Mouse (Mus musculus) heart, embryonic 11.5 days (tissue): ENCODE data around the gene Htra2. TPM values are rescaled to one million over a fixed set of nuclear protein-coding genes. Genes with fewer than 3 reads are reported as not detected.

ENCODE experiments used
- ATAC-seq: fragments of 200-750 bp; cut with Nextera tagmentation; replicated peaks from 2 replicates; pipeline ENCODE4 v1.8.0; 2017; ENCODE audit warnings: moderate library complexity; ENCODE audit not compliant: insufficient number of reproducible peaks, low FRiP score, low TSS enrichment
- H3K27ac ChIP-seq: fragments of 300-500 bp; sonication (generic); 2 replicates; pipeline ENCODE4 v1.5.1; 2014; ENCODE audit warnings: mild to moderate bottlenecking, low read depth, low read length
- H3K27me3 ChIP-seq: fragments of 300-500 bp; sonication (generic); 2 replicates; pipeline ENCODE4 v1.6.1; 2014; ENCODE audit warnings: mild to moderate bottlenecking, low read length, mixed read lengths; ENCODE audit not compliant: control insufficient read depth, insufficient read depth
- H3K36me3 ChIP-seq: fragments of 300-500 bp; sonication (generic); 2 replicates; pipeline ENCODE4 v1.6.1; 2014; ENCODE audit warnings: mild to moderate bottlenecking, low read length, moderate library complexity, mixed read lengths; ENCODE audit not compliant: control insufficient read depth, insufficient read depth
- H3K4me1 ChIP-seq: fragments of 300-500 bp; sonication (generic); 2 replicates; pipeline ENCODE4 v1.6.1; 2014; ENCODE audit warnings: low read length; ENCODE audit not compliant: control insufficient read depth, insufficient read depth
- H3K4me2 ChIP-seq: fragments of 300-500 bp; sonication (generic); 2 replicates; pipeline ENCODE4 v1.6.1; 2014; ENCODE audit warnings: mild to moderate bottlenecking, moderate library complexity
- H3K4me3 ChIP-seq: fragments of 300-500 bp; sonication (generic); 2 replicates; pipeline ENCODE4 v1.5.1; 2014; ENCODE audit warnings: low read depth, low read length
- H3K9ac ChIP-seq: fragments of 300-500 bp; sonication (generic); 2 replicates; pipeline ENCODE4 v1.6.1; 2014; ENCODE audit warnings: mild to moderate bottlenecking, low read depth, low read length, moderate library complexity
- H3K9me3 ChIP-seq: fragments of 300-500 bp; sonication (generic); replicated peaks from 2 replicates; pipeline ENCODE4 v1.6.1; 2016; ENCODE audit warnings: low read length; ENCODE audit not compliant: control insufficient read depth
- WGBS: fragments of 180-500 bp; shearing (Covaris S2); extraction: QIAGEN DNeasy Blood & Tissue Kit; methylation state at CpG from one replicate; pipeline ENCODE4 v1.1.7; 2014; ENCODE audit not compliant: insufficient replicate concordance; 5-methylcytosine and 5-hydroxymethylcytosine counted together
- polyA plus RNA-seq: library from polyadenylated mRNA; unstranded; fragments of >200 nt; fragmentation: Nextera tagmentation; extraction: Ambion mirVana; gene quantifications from 2 replicates; pipeline ENCODE4 v1.2.1, GENCODE M21; 2014

Gene Htra2
- polyA plus RNA-seq, 1 experiment from 2014 or later = 43.3 TPM

DNA sequence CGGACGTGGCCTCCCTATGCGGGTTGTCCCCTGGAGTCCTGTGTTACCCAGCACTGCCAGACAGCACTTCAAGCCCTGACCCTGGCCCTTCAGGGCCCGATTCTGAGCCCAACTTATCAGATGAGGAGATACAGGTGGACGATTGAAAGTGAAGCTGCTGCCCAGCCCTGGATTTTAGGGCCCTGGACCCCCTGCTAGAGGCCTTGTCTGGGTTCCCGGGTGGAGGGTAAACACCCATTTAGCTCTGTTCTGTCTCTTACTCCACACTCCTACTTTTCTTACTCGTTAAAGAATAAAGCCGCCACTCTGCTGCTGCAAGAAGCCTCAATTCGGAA, 32.8 kb upstream of the Htra2 start:
- 9% methylated on average over 9 of the region's 9 CpGs for WGBS
- no peaks in the 10 kb centered on the region for H3K36me3 ChIP-seq
- peaks cover 74% of the 10 kb centered on the region for H3K27me3 ChIP-seq
- peak overlapping the region; percentile 58 for H3K4me2 ChIP-seq
- H3K9me3 ChIP-seq = no peaks in the 10 kb centered on the region
- H3K27ac ChIP-seq = no peak overlapping the region
- H3K4me3 ChIP-seq = peak overlapping the region; percentile 41
- H3K9ac ChIP-seq = 0 out of 2 replicates have a peak overlapping the region, but pooled peaks have one; percentile 31
- H3K4me1 ChIP-seq = peaks cover 13% of the 10 kb centered on the region
- no peak for ATAC-seq

- H3K4me2 ChIP-seq = peak overlapping the region; percentile 58
- ATAC-seq = no peak
- 0 out of 2 replicates have a peak overlapping the region, but pooled peaks have one; percentile 31 for H3K9ac ChIP-seq
- H3K4me3 ChIP-seq = peak overlapping the region; percentile 41
- WGBS = 2% methylated on average over 47 of the region's 47 CpGs
- H3K4me1 ChIP-seq = peaks cover 13% of the 10 kb centered on the region
- H3K27ac ChIP-seq = no peak overlapping the region
- H3K36me3 ChIP-seq = no peaks in the 10 kb centered on the region
- no peaks in the 10 kb centered on the region for H3K9me3 ChIP-seq
- peaks cover 79% of the 10 kb centered on the region for H3K27me3 ChIP-seq
Measured at GRCm38 (mm10) chr6:83087205-83087925, 32.3 kb upstream of the Htra2 start.

- 0 out of 2 replicates have a peak within 1 kb of the TSS, but pooled peaks have one; percentile 22 for H3K9ac ChIP-seq
- no peaks in the 10 kb centered on the region for H3K9me3 ChIP-seq
- peak within 1 kb of the TSS; percentile 41 for H3K4me3 ChIP-seq
- ATAC-seq = no peak
- no peak within 1 kb of the TSS for H3K27ac ChIP-seq
- 4% methylated on average over 42 of the region's 42 CpGs for WGBS
- peaks cover 85% of the 10 kb centered on the region for H3K27me3 ChIP-seq
- H3K36me3 ChIP-seq = 0 out of 2 replicates have a peak, but pooled peaks cover 3% of the 10 kb centered on the region
- H3K4me1 ChIP-seq = peaks cover 13% of the 10 kb centered on the region
- H3K4me2 ChIP-seq = peak within 1 kb of the TSS; percentile 58
Measured at GRCm38 (mm10) chr6:83086121-83087035, 31.3 kb upstream of the Htra2 start, which contains the start of gene Lbx2. Gene Lbx2, plus strand, starts transcription at chr6:83086367.

GRCm38 (mm10) chr6:83084477-83084876, 29.4 kb upstream of the Htra2 start:
- peaks cover 13% of the 10 kb centered on the region for H3K4me1 ChIP-seq
- no peak overlapping the region for H3K4me2 ChIP-seq
- peaks cover 73% of the 10 kb centered on the region for H3K27me3 ChIP-seq
- H3K36me3 ChIP-seq = 0 out of 2 replicates have a peak, but pooled peaks cover 6% of the 10 kb centered on the region
- no peak overlapping the region for H3K4me3 ChIP-seq
- 13% methylated on average over 6 of the region's 6 CpGs for WGBS
- H3K9me3 ChIP-seq = no peaks in the 10 kb centered on the region
- no peak overlapping the region for H3K27ac ChIP-seq
- no peak overlapping the region for H3K9ac ChIP-seq
- no peak for ATAC-seq

DNA sequence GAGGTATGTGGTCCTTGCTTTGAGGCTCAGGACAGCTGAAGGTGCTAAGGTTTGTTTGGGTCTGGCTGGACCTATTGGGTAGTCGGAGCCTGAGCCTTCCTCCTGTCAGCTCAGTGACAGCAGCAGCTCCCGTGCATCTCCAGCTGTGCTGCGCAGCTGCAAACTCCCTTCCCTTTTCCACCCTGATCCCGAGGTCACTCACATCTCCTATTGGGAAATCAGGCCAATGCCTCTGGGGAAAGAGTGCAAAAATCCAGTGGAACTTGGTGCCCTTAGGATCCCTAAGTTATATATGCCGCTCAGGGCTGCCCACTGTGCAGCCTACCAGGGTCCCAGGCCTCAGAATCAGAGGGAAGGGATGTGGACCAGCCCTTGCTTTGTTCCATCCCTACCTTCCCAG, 28.4 kb upstream of the Htra2 start:
- H3K27me3 ChIP-seq = peaks cover 65% of the 10 kb centered on the region
- ATAC-seq = no peak
- H3K4me2 ChIP-seq = no peak overlapping the region
- H3K4me1 ChIP-seq = peaks cover 13% of the 10 kb centered on the region
- no peak overlapping the region for H3K4me3 ChIP-seq
- no peak overlapping the region for H3K27ac ChIP-seq
- H3K36me3 ChIP-seq = 0 out of 2 replicates have a peak, but pooled peaks cover 6% of the 10 kb centered on the region
- no peaks in the 10 kb centered on the region for H3K9me3 ChIP-seq
- WGBS = 8% methylated on average over 5 of the region's 5 CpGs
- H3K9ac ChIP-seq = no peak overlapping the region

- H3K4me2 ChIP-seq = no peak overlapping the region
- ATAC-seq = no peak
- no peaks in the 10 kb centered on the region for H3K9me3 ChIP-seq
- no peak overlapping the region for H3K9ac ChIP-seq
- peaks cover 52% of the 10 kb centered on the region for H3K27me3 ChIP-seq
- H3K27ac ChIP-seq = no peak overlapping the region
- no peaks in the 10 kb centered on the region for H3K4me1 ChIP-seq
- 91% methylated on average over 5 of the region's 5 CpGs for WGBS
- H3K36me3 ChIP-seq = 0 out of 2 replicates have a peak, but pooled peaks cover 6% of the 10 kb centered on the region
- H3K4me3 ChIP-seq = no peak overlapping the region
Measured at GRCm38 (mm10) chr6:83080210-83080609, 25.1 kb upstream of the Htra2 start.

GRCm38 (mm10) chr6:83078324-83078858, 23.3 kb upstream of the Htra2 start:
- H3K9me3 ChIP-seq = no peaks in the 10 kb centered on the region
- ATAC-seq = peak; percentile 93
- peaks cover 51% of the 10 kb centered on the region for H3K27me3 ChIP-seq
- no peaks in the 10 kb centered on the region for H3K4me1 ChIP-seq
- H3K9ac ChIP-seq = peak overlapping the region; percentile 85
- 0 out of 2 replicates have a peak, but pooled peaks cover 6% of the 10 kb centered on the region for H3K36me3 ChIP-seq
- H3K4me2 ChIP-seq = peak overlapping the region; percentile 96
- H3K4me3 ChIP-seq = peak overlapping the region; percentile 73
- under 1% methylated on average over 46 of the region's 46 CpGs for WGBS
- H3K27ac ChIP-seq = peak overlapping the region; percentile 77

GRCm38 (mm10) chr6:83077630-83078323, 22.7 kb upstream of the Htra2 start, which contains the start of gene Pcgf1:
Gene Pcgf1, plus strand, starts transcription at chr6:83077869.
- no peaks in the 10 kb centered on the region for H3K9me3 ChIP-seq
- H3K27me3 ChIP-seq = peaks cover 49% of the 10 kb centered on the region
- WGBS = under 1% methylated on average over 54 of the region's 54 CpGs
- peak; percentile 52 for ATAC-seq
- H3K36me3 ChIP-seq = 0 out of 2 replicates have a peak, but pooled peaks cover 6% of the 10 kb centered on the region
- H3K9ac ChIP-seq = peak within 1 kb of the TSS; percentile 85
- peak within 1 kb of the TSS; percentile 77 for H3K27ac ChIP-seq
- H3K4me2 ChIP-seq = peak within 1 kb of the TSS; percentile 96
- H3K4me1 ChIP-seq = no peaks in the 10 kb centered on the region
- H3K4me3 ChIP-seq = peak within 1 kb of the TSS; percentile 73
